Comparison of ENCODE assay signal across 8 mouse cellular contexts in genomic region chr10:80172527-80173292, GRCm38 (mm10). TPM values are rescaled to one million over a fixed set of nuclear protein-coding genes. Genes with fewer than 3 reads are reported as not detected.
DNase-seq lines count a peak whose midpoint lies in the region; ATAC-seq and TF ChIP-seq lines count a peak whose summit lies in the region.

TSS of gene 1600002K03Rik (plus strand) at chr10:80172944.

- peaks cover 5% of the 10 kb centered on the region; the same call in 1 of the 2 replicates for H3K4me1 ChIP-seq in lung, embryonic 14.5 days (ENCODE audit: insufficient read depth)
- H3K4me1 ChIP-seq in thymus, adult 2 months (replicated peaks; ENCODE audit: control insufficient read depth, insufficient read depth, low read length): peaks cover 10% of the 10 kb centered on the region

- peaks cover 35% of the 10 kb centered on the region for H3K36me3 ChIP-seq in lung, embryonic 14.5 days (ENCODE audit: insufficient read depth)
- H3K36me3 ChIP-seq in thymus, adult 2 months (ENCODE audit: control insufficient read depth, insufficient read depth, low read length): peaks cover 24% of the 10 kb centered on the region; the same call in 1 of the 2 replicates

- peak within 1 kb of the TSS; percentile 62 for H3K9ac ChIP-seq in lung, embryonic 14.5 days

- H3K27ac ChIP-seq in lung, embryonic 14.5 days (ENCODE audit: low read depth): peak within 1 kb of the TSS; percentile 84
- peak within 1 kb of the TSS; percentile 60 for H3K27ac ChIP-seq in thymus, adult 2 months (ENCODE audit: control insufficient read depth, insufficient read depth, low read length)

- peak within 1 kb of the TSS; percentile 50 for H3K4me3 ChIP-seq in lung, embryonic 14.5 days (ENCODE audit: low read depth, low read length)
- H3K4me3 ChIP-seq in thymus, adult 2 months (ENCODE audit: control insufficient read depth, insufficient read depth, low read length): peak within 1 kb of the TSS; percentile 94

- TF ChIP-seq POLR2A in thymus, adult 2 months (IDR thresholded peaks at IDR 0.05; ENCODE audit: control insufficient read depth, extremely low read depth, insufficient read depth, low read length, poor library complexity): peak; percentile 28; the same call in 1 of the 2 replicates

- no peak for TF ChIP-seq CTCF in lung, embryonic 14.5 days (IDR thresholded peaks at IDR 0.05; ENCODE audit: low read depth)
- no peak for TF ChIP-seq CTCF in thymus, adult 2 months (IDR thresholded peaks at IDR 0.05; ENCODE audit: borderline replicate concordance, control insufficient read depth, extremely low read depth, insufficient read depth, low read length, poor library complexity)

- no peaks in the 10 kb centered on the region for H3K27me3 ChIP-seq in lung, embryonic 14.5 days (ENCODE audit: insufficient read depth, low read length)
- no peaks in the 10 kb centered on the region for H3K27me3 ChIP-seq in thymus, adult 2 months (ENCODE audit: control insufficient read depth, insufficient read depth, low read length)

- peak; percentile 75 for ATAC-seq in lung, embryonic 14.5 days (ENCODE audit: insufficient read depth)
- ATAC-seq in neutrophil, adult 5-6 weeks (ENCODE audit: extremely low read depth, insufficient number of reproducible peaks, low FRiP score, poor library complexity, severe bottlenecking): peak; percentile 79

- WGBS in lung, embryonic 14.5 days: 7% methylated on average over 35 of the region's 35 CpGs
- 8% methylated on average over 35 of the region's 35 CpGs for whole genome bisulfite sequencing in thymus, adult 2 months

- H3K9me3 ChIP-seq in lung, embryonic 14.5 days (ENCODE audit: low read depth, low read length): no peaks in the 10 kb centered on the region

- DNase-seq in ES-CJ7 (ENCODE audit: low read depth, low spot score): peak; percentile 95
- peak; percentile 88 for DNase-seq in cerebellum, adult 18-20 months
- DNase-seq in forelimb bud, embryonic 11.5 days (ENCODE audit: low read depth, low spot score): peak; percentile 92
- DNase-seq in heart, postnatal 4 days: peak; percentile 86
- DNase-seq in layer of hippocampus, adult 8-10 months (ENCODE audit: low spot score in 2 of 2): peak; percentile 90 to 92
- DNase-seq in lung, embryonic 14.5 days: peak; percentile 95
- peak; percentile 85 for DNase-seq in thymus, adult 2 months

- H3K4me2 ChIP-seq in lung, embryonic 14.5 days: peak within 1 kb of the TSS; percentile 67

RNA-seq across cellular contexts. Expression of gene 1600002K03Rik, which starts in this region (rescaled TPM):
- 1 to 10 TPM; 1.9 to 4.9 TPM for total RNA-seq in heart, postnatal 4 days (2021)
- 1 to 10 TPM; 1.8 to 9.0 (median 6.2) TPM for total RNA-seq in layer of hippocampus, adult 8-10 months (2022)
- 8.3 and 9.7 TPM in 2 replicates for polyA plus RNA-seq in lung, embryonic 14.5 days (2014; fragmentation: Nextera tagmentation; extraction: Ambion mirVana)
- 10.3 and 14.2 TPM in 2 replicates for total RNA-seq in neutrophil, adult 5-6 weeks (2017)
- polyA plus RNA-seq in thymus, adult 2 months (2012; rRNA removed): 11.1 and 14.8 TPM in 2 replicates

Comparison
In these comparisons a context has a peak if more than half of its experiments do, and no peak if none do; other contexts are left out.
1. Peak in every context shown above with its lines: DNase-seq, ATAC-seq, H3K4me3 ChIP-seq and H3K27ac ChIP-seq.